Mouse (Mus musculus) megakaryocyte, embryonic 14.5 days (primary cell): ENCODE measurements at regions not wholly inside any gene's neighbourhood (a gene's known extent, or its start where the extent isn't known, plus 50 kb on each side); places are given as distances from the start of the nearest gene placed in this dataset.

Experiments used
- H3K27me3 ChIP-seq: replicated peaks from 2 replicates; pipeline ENCODE3; 2012; ENCODE audit warnings: inconsistent platforms
- H3K36me3 ChIP-seq: replicated peaks from 2 replicates; pipeline ENCODE3; 2012; ENCODE audit warnings: low read length, inconsistent platforms, mixed read lengths
- H3K4me1 ChIP-seq: 2 replicates; pipeline ENCODE4 v1.6.1; 2012; ENCODE audit warnings: inconsistent platforms
- H3K4me3 ChIP-seq: replicated peaks from 2 replicates; pipeline ENCODE3; 2012; ENCODE audit warnings: moderate library complexity, mild to moderate bottlenecking, inconsistent platforms
- H3K9me3 ChIP-seq: 2 replicates; pipeline ENCODE4 v1.6.1; 2012; ENCODE audit warnings: inconsistent platforms
- FLI1 ChIP-seq: IDR thresholded peaks from 2 replicates; pipeline ENCODE4 v1.6.1; 2012; ENCODE audit warnings: low read length, inconsistent platforms, mixed read lengths
- GATA1 ChIP-seq: IDR thresholded peaks from 3 replicates; pipeline ENCODE4 v1.6.1; 2012; ENCODE audit warnings: mixed read lengths, low read length, inconsistent platforms, borderline replicate concordance

GRCm38 (mm10) chr12:46405674-46406073 is 413.1 kb downstream of the Nova1 start:
- H3K36me3 ChIP-seq = no peaks in the 10 kb centered on the region
- H3K27me3 ChIP-seq = no peaks in the 10 kb centered on the region
- 0 out of 2 replicates have a peak, but pooled peaks cover 5% of the 10 kb centered on the region for H3K9me3 ChIP-seq
- TF ChIP-seq GATA1 (no peak), FLI1 (no peak)
- no peaks in the 10 kb centered on the region; the same call in 1 of the 2 replicates for H3K4me1 ChIP-seq
- peak overlapping the region; percentile 33 for H3K4me3 ChIP-seq

DNA sequence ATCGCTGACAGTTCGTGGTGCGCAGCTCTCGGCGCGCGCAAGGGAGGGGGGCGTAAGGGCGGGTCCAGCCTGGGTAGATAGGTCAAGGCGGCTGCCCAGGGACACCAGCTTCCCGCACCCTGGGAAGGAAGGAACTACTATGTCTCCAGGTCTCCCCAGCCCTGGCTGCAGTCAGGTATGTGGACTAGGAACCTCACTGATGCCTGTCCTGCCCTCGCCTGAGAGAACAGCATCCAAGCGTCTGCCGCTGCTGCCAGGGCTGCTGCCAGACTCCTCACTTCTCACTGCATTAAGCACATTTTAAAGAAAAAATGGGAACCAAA is 419.1 kb downstream of the Nova1 start:
- Histone ChIP-seq H3K9me3 (no peaks in the 10 kb centered on the region), H3K27me3 (peaks cover 8% of the 10 kb centered on the region), H3K4me3 (peak overlapping the region; percentile 81), H3K4me1 (peaks cover 3% of the 10 kb centered on the region; the same call in 1 of the 2 replicates), H3K36me3 (no peaks in the 10 kb centered on the region)
- TF ChIP-seq GATA1 (no peak), FLI1 (no peak)

GRCm38 (mm10) chr12:46398875-46399652 is 419.7 kb downstream of the Nova1 start:
- Histone ChIP-seq H3K27me3 (peaks cover 8% of the 10 kb centered on the region), H3K36me3 (no peaks in the 10 kb centered on the region), H3K9me3 (no peaks in the 10 kb centered on the region), H3K4me3 (peak overlapping the region; percentile 86), H3K4me1 (peaks cover 3% of the 10 kb centered on the region; the same call in 1 of the 2 replicates)
- no peak for TF ChIP-seq FLI1
- no peak for TF ChIP-seq GATA1

- Histone ChIP-seq H3K9me3 (no peaks in the 10 kb centered on the region), H3K36me3 (no peaks in the 10 kb centered on the region), H3K4me1 (peaks cover 3% of the 10 kb centered on the region; the same call in 1 of the 2 replicates), H3K4me3 (no peak overlapping the region), H3K27me3 (peaks cover 8% of the 10 kb centered on the region)
- TF ChIP-seq GATA1 (no peak), FLI1 (no peak)
Observed at GRCm38 (mm10) chr12:46395245-46395644, 423.5 kb downstream of the Nova1 start.

DNA sequence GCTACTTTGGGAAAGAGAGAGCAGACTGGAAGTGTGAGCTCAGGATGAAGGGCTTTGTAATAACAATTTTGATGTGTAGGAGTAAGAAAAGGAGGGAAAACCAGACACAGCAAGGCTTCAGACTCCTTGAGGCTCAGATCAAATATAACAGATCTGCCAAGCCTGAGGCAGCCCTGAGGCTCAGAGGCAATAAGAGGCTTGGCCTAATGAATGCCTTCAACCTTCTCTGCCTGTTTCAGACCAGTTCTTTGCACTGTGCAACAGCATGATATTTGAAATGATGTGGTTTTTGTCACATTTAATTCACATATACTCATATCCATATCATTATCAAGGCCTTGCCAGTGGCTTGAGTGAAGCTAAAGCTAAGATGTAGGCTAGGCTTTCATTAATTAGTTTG is 425.0 kb downstream of the Nova1 start:
- TF ChIP-seq FLI1 (no peak), GATA1 (no peak)
- no peaks in the 10 kb centered on the region for H3K4me1 ChIP-seq
- H3K4me3 ChIP-seq = no peak overlapping the region
- H3K9me3 ChIP-seq = no peaks in the 10 kb centered on the region
- H3K27me3 ChIP-seq = no peaks in the 10 kb centered on the region
- H3K36me3 ChIP-seq = no peaks in the 10 kb centered on the region

GRCm38 (mm10) chr12:46378914-46379313 is 439.8 kb downstream of the Nova1 start:
- Histone ChIP-seq H3K9me3 (no peaks in the 10 kb centered on the region), H3K4me1 (no peaks in the 10 kb centered on the region), H3K36me3 (no peaks in the 10 kb centered on the region), H3K27me3 (no peaks in the 10 kb centered on the region), H3K4me3 (no peak overlapping the region)
- TF ChIP-seq FLI1 = no peak
- TF ChIP-seq GATA1 = no peak

DNA sequence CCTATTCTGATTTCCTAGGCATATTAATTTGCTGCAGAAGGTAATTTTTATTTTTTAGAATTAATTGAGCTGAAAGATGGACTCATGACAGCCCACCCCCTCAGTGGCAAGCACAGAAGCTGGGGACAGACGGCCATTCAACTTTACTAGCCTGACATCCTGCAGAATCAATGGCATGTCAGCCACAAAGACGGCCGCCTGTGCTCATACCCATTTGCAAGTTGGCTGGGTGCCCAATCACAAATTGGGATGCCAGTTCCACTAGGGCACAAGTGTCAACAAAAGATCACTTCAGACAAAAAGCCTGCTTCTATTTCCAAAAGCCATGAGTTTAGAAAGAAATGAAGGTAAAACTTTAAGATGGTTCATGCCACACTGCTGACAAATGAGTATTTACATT is 447.0 kb downstream of the Nova1 start:
- TF ChIP-seq FLI1 = no peak
- no peak for TF ChIP-seq GATA1

GRCm38 (mm10) chr12:46333376-46333775 is 485.4 kb downstream of the Nova1 start:
- TF ChIP-seq GATA1 (no peak), FLI1 (no peak)
- H3K4me3 ChIP-seq = no peak overlapping the region
- H3K9me3 ChIP-seq = no peaks in the 10 kb centered on the region
- H3K4me1 ChIP-seq = no peaks in the 10 kb centered on the region
- no peaks in the 10 kb centered on the region for H3K36me3 ChIP-seq
- H3K27me3 ChIP-seq = no peaks in the 10 kb centered on the region

More for the DNA sequence above, 447.0 kb downstream of the Nova1 start:
- no peaks in the 10 kb centered on the region for H3K9me3 ChIP-seq
- H3K27me3 ChIP-seq = no peaks in the 10 kb centered on the region
- no peaks in the 10 kb centered on the region for H3K4me1 ChIP-seq
- H3K4me3 ChIP-seq = no peak overlapping the region
- H3K36me3 ChIP-seq = no peaks in the 10 kb centered on the region

GRCm38 (mm10) chr12:46327865-46328264 is 490.9 kb downstream of the Nova1 start:
- no peak for TF ChIP-seq FLI1
- no peak for TF ChIP-seq GATA1
- Histone ChIP-seq H3K36me3 (no peaks in the 10 kb centered on the region), H3K27me3 (no peaks in the 10 kb centered on the region), H3K4me3 (no peak overlapping the region), H3K9me3 (peaks cover 3% of the 10 kb centered on the region; the same call in 1 of the 2 replicates), H3K4me1 (no peaks in the 10 kb centered on the region)

- Histone ChIP-seq H3K36me3 (no peaks in the 10 kb centered on the region), H3K9me3 (peaks cover 3% of the 10 kb centered on the region; the same call in 1 of the 2 replicates), H3K4me1 (no peaks in the 10 kb centered on the region), H3K27me3 (no peaks in the 10 kb centered on the region), H3K4me3 (no peak overlapping the region)
- TF ChIP-seq FLI1 (no peak), GATA1 (no peak)
Observed at GRCm38 (mm10) chr12:46323276-46323675, 495.5 kb downstream of the Nova1 start.
